Mouse (Mus musculus) CD4-positive, CD25-positive, alpha-beta regulatory T cell, adult 2 months (primary cell): ENCODE results near the gene Usp2.
"Not testable (repeated sequence)": the region's sequence is repeated elsewhere in the genome, so short reads cannot be mapped to it uniquely, and the experiment has no call there.

Experiments used
- DNase-seq: peaks from one replicate; pipeline ENCODE4 v3.0.0-alpha.2; 2012; ENCODE audit warnings: low read depth, low spot score

The Usp2 gene

DNA sequence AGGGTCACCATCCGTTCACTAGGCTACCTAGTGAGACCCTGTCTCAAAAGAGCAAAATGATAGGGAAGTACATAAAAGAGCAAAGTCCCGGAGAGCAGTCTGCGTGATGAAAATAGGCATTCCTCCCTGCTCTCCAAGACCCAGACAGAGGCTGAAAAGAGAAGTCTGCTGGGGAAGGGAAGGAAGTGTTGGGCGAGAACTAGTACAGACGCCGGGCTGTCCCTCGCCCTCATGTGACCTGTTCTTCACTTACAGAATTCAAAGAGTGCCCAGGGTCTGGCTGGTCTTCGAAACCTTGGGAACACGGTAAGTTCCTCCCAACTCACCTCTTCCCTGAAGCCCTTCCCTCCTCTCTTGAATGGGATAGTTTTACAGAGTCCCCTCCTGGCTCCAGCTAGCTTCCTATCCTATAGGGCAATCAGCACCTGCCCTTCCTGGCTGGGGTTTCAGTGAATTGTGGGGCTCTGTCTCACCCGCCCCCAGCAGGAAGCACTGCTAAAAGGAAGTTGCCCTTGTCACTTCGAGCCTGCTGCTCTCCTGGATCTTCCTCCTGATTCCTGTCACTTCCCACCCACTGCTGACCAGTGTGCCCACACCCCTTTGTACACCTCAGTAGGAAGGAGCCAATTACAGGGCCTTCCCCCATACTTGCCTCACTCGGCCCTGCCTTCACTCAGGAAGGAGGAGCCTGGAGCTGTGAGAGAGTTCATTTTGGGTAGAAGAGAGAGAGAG is 22.2 kb downstream of the Usp2 start:
- peak; percentile 38 for DNase-seq

DNA sequence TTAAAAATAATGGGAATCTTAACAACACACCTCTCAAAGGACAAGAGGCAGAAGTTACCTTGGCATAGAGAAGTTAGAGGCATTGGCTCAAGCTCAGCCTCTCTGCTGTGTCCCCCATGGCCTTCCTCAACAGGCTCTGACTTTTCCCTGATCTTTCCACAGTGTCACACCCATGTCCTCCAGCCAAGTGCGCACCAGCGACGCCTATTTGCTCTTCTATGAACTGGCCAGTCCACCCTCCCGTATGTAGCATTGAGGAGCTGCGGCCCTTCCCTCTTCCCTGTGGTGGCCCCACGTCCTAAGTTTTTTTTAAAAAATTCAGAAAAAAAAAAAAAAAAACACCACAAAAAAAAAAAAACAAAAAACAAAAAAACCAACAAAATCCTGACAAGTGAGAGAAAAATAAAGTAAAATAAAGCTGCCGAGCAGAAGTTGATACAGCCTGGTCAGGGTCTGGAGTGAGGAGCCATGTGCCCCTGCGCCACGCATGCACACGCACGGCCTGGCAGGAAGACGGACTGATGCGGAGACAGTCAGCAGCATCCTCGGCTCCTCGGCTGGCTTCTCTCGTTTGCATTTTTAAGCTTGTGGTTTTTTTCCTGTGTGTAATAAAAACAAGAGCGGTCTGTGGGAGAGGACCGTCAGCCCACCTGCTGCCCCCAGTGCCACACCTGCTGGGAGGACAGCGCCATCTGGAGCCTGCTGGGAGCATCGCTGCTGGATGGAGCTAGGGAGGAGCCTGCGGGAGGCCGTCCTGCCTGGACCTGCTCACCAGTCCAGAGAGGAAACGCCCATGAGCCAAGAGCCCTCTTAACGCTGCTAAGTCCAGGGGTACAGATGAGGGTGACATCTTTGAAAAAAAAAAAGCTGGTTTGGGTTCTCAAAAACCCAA is 27.0 kb downstream of the Usp2 start:
- peak; percentile 76 for DNase-seq

DNA sequence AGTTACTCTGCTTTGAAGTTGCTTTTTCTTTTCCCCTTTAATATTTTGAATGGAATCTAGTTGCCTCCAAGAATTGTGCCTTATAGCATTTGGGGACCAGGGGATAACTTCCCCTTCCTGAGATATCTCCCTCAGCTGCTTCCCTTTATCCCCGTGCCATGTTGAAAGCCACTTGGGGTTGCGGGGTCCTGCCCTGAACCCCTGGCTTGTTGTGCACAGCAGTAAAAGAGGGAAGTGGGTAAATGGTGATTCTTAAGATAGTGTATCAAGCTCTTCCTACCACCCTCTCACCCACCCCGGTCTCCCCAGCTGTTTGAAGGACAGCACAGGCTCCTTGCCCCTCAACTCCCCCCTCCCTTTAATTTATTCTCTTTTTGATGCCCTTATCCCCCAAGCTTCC is 27.9 kb downstream of the Usp2 start:
- no peak for DNase-seq

DNA sequence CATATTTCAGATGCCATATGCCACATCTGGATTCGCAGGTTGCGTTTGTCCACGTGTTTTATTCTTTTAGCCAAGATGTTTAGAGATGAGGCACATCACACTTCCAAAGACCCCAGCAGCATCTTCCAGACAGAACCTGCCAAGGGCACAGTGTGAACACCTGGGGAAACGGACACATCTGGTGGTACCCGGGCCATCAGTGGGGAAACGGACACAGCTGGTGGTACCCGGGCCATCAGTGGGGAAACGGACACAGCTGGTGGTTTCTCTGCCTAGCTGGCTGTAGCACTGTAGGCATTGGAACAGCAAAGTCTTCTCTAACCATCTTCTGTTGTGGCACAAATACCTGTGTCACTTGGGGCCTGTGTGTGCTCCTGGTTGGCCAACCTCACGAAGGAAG is 29.0 kb downstream of the Usp2 start:
- no peak for DNase-seq

DNA sequence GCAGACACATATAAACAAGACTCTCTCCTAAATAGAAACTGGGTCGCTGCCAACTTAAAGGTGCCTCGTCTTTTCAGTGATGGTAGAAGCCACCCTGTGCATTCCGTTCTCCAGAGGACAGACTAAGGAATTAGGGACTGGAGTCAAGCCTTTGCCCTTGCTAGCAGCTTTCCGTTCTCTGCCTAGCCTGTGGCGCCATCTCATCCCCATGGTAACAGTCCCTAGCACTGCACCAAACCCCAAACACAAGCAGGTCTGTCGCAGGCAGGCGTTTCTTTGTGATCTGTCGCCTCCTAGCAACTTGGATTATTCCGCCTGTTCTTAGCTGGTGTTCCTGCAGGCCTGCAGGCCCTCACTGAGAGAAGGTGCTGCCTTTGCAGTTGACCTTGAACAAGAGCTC is 29.7 kb downstream of the Usp2 start:
- no peak for DNase-seq

DNA sequence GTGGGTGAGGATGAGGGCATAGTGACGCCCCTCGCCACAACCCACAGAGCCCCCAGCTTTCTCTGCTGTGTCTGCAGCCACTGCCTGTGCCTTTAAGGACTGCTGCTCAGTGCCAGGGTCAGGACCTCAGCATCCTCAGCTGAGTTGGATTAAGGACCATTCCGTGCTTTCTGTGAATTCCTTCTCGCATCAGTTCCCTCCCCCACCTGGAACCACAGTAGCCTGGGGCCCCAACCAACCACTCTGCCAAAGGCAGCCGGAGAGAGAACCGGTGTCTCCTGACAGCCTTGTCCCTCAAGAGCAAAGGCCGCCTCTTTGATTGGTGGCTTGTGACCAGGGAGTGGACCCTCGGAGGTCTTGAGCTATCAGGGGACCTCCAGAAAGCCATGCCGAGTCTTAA is 34.7 kb downstream of the Usp2 start, which contains the start of gene Mfrp:
Gene Mfrp (plus strand): TSS at position 240 of the 400 bp plus-strand sequence.
- no peak for DNase-seq

DNA sequence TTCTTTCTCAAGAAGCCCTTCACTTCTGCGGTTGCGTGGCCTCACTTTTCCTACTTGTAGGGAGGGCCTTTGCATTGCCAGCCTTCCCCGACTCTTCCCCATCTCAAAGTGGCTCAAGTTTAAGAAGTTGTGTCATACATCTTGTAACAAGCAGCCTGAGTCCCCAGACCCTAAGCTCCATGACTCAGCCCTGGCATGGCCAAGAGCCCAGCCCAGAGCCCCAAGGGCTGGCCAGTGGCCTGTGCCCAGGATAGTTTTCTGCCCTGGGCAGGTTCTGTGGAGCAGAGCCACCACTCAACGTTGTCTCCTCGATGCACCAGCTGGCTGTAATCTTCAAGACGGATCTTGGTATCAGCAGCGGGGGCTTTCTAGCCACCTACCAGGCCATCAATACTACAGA is 38.1 kb downstream of the Usp2 start:
- no peak for DNase-seq

DNA sequence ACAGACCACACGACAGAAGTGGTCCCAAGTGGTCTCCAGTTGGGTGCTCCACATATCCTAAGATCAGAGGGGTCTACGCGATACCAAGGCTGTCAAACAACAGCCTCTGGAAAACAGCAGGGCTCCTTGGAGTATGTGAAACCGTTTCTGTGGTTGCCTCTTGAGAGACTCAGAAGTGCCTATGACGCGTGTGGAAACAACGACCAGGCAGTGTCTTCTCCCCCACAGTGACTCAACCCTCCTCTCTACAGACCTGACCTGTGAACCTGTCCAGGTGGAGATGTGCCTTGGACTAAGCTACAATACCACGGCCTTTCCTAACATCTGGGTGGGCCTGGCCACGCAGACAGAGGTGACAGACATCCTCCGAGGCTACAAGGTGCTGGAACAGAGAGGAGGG is 39.0 kb downstream of the Usp2 start:
- DNase-seq, result peak; percentile 31

DNA sequence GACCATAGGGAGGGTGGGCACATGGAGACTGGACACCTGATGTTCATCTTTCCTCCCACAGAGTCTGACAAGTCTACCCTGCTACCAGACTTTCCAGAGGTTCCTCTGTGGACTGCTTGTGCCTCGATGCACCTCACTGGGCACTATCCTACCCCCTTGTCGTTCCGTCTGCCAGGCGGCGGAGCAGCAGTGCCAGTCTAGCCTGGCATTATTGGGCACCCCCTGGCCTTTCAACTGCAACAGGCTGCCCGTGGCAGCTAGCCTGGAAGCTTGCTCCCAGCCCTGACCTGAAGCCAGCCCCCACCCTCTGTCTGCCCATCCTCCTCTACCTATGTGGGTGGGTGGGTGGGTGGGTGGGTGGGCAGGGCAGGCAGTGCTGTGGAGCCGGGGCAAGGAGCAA is 39.4 kb downstream of the Usp2 start:
- DNase-seq, result no peak

DNA sequence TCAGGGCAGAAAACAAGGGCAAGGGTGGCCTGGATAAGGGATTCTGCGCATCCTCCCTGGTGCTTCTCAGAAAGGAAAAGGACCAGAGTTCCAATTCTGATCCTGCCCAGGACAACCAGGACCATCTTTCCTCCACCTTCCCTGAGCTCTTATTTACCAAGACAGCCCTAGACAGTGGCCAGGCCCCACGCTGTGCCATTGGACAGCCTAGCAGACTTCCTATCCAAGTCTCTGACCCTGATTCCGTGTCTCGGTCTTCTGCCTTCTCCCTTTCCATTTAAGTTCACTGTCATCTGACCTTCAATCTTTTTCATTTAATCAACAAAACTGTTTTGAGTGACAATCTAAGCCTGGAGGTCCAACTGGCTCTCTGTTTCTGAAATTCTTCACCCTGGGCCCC is 39.8 kb downstream of the Usp2 start:
- no peak for DNase-seq

DNA sequence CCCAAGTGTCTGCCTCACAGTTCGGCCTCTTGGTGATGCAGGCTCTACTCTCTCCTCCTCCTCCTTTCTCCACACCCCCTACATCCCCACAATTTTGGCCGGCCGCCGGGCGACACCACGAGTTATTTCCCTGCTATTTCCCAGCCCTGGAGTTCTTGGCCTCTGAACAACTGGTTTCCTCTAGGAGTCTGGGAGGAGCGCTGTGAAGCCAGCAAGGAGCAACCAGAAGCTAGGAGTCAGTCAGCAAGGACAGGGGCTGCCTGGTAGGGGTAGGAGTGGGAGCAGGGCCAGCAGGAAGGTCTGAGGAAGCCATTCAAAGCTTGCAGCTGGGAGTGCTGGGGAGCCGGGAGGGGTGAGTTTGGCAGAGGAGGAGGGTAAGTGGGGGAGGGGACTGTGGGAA is 40.3 kb downstream of the Usp2 start, which contains the start of gene C1qtnf5:
Gene C1qtnf5 (plus strand): TSS at position 136 of the 400 bp plus-strand sequence.
- DNase-seq, result no peak

DNA sequence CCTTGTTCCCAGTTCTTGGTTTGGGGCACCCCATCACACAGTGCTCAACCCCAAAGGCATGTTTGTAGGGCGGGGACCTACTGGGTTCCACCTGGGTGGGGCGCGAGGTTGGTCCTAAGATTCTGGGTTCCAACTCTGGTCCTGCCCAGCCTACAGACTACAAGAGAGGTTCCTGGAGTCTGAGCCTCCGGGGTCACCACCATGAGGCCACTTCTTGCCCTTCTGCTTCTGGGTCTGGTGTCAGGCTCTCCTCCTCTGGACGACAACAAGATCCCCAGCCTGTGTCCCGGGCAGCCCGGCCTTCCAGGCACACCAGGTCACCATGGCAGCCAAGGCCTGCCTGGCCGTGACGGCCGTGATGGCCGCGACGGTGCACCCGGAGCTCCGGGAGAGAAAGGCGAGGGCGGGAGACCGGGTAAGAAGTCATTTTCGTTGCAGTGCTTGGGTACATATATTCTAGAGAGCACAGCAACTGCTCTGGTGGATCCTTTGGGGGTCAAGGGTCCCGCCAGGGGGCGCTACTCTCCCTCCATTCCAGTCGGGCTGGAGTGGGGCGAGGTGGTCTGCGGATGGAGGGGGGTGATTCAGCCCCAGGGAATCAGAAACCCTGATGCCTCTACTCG is 40.8 kb downstream of the Usp2 start:
- DNase-seq, result no peak

DNA sequence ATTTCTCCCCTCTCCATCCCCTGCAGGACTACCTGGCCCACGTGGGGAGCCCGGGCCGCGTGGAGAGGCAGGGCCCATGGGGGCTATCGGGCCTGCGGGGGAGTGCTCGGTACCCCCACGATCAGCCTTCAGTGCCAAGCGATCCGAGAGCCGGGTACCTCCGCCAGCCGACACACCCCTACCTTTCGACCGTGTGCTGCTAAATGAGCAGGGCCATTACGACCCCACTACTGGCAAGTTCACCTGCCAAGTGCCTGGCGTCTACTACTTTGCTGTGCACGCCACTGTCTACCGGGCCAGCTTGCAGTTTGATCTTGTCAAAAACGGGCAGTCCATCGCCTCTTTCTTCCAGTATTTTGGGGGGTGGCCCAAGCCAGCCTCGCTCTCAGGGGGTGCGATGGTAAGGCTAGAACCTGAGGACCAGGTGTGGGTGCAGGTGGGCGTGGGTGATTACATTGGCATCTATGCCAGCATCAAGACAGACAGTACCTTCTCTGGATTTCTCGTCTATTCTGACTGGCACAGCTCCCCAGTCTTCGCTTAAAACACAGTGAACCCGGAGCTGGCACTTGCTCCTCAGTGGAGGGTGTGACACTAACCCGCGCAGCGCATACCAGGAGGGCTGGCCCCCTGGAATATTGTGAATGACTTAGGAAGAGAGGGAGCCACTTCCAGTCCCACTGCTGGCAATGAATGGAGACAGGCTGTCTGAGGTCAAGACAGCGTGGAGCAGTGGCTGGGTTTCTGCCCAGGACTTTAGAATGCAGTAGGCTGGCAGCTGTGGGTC is 41.6 kb downstream of the Usp2 start:
- no peak for DNase-seq

DNA sequence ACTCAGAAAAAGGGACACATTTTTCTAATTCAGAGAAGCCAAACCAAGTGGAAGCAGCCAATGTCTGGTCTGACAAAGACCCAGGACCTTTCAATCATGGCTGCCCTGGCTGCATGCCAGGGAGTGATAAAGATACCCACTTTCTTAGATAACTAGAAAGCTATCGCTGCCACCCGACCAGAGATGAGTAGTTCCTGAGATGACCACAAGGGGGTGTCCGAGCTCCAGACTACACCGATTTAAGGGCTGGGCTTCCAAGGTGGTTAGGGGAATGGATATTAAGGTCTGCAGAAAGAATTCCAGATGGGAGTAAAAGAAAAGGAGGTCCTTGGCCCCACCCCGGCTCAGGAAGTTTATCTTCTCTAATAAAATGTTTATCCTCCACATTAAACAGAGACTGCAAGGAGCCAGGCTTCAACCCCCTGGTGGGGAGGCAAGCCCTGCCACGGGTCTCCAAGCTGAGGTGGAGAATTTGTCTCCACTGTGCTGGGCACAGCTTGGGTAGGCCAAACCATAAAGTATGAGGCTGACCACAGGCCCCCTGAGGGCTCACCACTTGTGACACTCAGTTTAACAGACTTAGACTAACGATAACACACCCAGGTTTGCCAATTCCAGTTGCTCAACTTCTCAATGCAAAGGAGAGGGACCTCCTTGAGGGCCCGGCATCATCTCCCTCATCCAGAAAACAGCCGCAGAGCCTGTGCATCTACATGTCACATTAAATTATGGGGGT is 42.7 kb downstream of the Usp2 start:
- peak; percentile 86 for DNase-seq

DNA sequence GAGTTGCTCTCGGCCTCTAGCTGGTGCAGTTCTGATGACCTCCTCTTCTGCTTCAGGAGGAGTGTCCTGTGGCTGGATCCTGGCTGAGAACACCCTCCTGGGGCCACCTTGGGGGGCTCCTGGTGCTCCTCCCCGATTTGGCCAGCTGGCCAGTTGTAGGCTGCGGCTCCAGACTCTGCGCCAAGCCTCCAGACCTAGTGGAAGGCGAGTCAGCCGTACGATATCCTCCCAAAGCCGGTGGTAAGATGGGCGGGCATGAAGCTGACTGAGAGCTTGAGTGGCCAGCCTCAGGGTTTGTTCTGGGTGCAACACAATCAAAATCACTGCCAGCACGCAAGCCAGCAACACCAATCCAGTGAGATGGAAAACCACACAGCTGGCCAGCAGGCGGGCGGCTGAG is 45.1 kb downstream of the Usp2 start:
- not testable (repeated sequence) for DNase-seq

DNA sequence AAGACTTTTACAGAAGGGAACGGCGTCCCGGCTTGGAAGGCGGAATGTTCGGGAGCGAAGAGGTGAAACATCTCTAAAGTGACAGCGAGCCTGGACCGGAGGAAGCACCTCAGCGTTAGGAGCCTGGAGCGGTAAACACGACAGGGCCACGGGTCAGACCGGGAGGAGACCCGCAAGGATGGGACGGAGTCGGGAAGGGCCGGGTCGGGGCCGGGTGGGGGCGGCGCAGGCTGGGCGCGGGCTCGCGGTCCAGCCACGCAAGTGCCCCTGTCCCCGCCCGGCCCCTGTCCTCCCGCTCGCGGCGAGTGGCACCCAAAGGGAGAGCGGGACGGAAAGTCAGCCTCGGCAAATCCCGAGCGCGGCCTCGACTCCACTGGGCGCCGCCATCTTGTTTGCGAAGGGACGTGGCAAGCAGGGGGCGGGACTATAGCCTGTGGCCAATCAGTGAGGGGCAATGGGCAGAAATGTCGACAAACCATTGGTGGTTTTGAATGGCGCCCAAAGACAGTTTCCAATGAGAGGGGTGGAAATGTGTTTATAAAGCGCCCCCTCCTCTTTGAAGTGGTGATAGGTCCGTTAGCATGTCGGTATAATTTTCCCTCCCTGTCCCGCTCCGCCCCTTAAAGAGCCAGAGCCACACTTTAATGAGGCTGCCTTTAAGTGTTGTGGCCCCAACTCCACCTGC is 46.4 kb downstream of the Usp2 start, which contains the start of the genes Gm49380 and Rnf26:
Gene Gm49380 (minus strand): TSS at position 396 of the 685 bp plus-strand sequence.
Gene Rnf26 (minus strand): TSS at position 413 of the 685 bp plus-strand sequence.
- DNase-seq, result peak; percentile 98

DNA sequence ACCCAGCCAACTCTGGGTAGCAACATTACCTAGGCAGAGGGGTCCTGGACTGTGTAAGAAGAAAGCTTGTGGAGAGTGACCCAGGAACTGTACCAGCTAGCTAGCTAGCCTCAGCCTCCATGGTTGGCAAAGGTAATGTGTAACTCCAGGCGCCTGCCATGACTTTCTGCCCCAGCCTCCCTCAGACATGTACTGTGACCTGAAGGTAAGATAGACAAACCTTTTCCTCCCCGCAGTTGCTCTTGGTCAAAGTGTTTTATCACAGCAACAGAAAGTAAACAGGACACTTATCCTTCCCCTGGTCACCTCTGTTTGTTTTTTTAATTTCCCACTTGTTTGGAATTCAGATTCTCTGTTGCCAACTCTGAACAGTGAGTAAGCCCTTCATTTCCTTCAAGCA is 47.6 kb downstream of the Usp2 start:
- no peak for DNase-seq

DNA sequence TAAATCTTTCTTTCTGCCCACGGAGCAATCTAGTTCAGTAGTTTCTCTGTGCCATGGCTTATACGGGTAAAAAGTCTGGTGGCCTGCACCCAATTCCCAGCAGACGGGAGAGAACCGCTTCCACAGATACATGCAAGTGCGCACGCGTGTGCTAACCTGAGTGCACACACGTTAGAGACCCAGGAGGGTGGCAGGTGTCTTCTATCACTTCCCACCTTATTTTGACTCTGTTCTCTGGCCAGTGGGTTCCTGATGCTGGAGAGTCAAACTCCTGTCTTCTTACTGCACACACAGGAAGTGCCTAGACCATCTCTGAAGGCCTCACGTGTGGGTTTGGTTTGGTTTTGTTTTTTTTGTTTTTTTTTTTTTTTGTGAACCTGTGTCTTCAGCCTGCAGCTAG is 48.8 kb downstream of the Usp2 start:
- peak; percentile 44 for DNase-seq

DNA sequence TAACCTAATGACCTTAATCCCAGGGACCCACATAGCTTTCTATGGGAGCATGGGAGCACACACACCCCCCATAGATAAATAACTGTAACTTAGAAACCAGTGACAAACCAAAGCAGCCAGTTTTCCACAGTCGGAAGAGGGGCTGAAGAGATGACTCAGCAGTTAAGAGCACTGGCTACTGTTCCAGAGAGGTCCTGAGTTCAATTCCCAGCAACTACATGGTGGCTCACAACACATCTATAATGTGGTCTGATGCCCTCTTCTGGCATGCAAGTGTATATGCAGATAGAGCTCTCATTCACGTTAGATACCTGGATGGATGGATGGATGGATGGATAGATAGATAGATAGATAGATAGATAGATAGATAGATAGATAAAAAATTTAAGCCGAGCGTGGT is 49.4 kb downstream of the Usp2 start:
- peak; percentile 45 for DNase-seq

DNA sequence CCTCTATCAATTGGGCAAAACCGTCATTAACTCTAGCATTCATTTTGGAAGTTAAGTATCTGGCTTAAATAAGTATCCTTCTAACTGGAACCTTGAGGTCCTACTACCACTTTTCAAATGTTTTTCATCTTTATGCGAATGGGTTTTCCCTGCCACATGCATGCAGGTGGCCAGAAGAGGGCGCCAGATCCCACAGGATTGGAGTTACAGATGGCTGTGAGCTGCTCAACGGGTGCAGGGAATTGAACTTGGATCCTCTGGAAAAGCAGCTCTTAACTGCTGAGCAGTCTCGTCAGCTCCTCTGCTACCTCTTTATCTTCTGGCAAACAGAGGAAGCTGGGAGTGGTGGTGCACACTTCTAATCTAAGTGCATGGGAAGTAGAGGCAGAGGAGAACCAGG is 52.2 kb downstream of the Usp2 start:
- DNase-seq, result peak; percentile 79
